Mouse (Mus musculus) lung, adult 2 months (tissue): Measurements from ENCODE around the gene Nxf1.

Source experiments
- CTCF ChIP-seq: fragments of 200-500 bp; IDR thresholded peaks from 2 replicates; pipeline ENCODE4 v1.5.1; 2011; ENCODE audit warnings: mild to moderate bottlenecking, low read length, control low read depth; ENCODE audit not compliant: insufficient read depth
- POLR2A ChIP-seq: fragments of 200-500 bp; IDR thresholded peaks from 2 replicates; pipeline ENCODE4 v1.6.1; 2011; ENCODE audit warnings: low read depth, mild to moderate bottlenecking, control low read depth, low read length, borderline replicate concordance; ENCODE audit errors: extremely low read depth

DNA sequence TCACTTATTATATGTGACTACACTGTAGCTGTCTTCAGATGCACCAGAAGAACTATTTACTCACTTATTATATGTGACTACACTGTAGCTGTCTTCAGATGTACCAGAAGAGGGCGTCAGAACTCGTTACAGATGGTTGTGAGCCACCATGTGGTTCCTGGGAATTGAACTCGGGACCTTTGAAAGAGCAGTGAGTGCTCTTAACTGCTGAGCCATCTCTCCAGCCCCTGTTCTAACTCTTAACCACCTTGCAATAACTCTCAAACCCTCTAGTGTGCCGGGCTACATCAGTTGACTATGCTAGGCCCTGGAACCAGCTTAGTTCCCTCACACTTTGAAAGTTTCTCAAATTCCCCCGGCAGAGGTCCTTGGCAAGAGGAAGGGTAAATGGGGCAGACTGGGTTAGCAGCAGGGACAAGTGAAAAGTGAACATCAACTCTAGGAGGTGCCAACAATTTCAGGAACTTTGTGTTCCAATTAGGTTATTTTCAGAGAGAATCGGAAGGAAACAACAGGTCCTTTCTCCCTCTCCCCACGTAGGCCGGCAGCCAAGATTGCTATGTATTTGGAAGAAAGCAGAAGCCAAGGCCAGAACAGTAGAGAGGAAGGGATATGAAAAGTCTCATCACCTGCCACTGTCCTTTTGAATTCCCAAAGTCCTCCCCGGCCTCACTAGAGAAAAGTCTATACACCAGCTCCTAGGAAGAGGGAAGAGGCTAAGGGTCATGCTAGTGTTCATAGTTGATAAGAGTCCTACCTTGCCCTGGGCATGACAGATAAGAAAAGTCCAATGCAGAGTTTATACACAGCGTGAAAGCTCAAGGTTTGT is 42.0 kb upstream of the Nxf1 start:
- TF ChIP-seq CTCF (no peak), POLR2A (no peak)
